Mouse (Mus musculus): Measurements from ENCODE around the gene Ccdc188.
A peak's percentile ranks its signal among the peaks of the same experiment; 100 is the strongest.

Ccdc188 gene

DNA sequence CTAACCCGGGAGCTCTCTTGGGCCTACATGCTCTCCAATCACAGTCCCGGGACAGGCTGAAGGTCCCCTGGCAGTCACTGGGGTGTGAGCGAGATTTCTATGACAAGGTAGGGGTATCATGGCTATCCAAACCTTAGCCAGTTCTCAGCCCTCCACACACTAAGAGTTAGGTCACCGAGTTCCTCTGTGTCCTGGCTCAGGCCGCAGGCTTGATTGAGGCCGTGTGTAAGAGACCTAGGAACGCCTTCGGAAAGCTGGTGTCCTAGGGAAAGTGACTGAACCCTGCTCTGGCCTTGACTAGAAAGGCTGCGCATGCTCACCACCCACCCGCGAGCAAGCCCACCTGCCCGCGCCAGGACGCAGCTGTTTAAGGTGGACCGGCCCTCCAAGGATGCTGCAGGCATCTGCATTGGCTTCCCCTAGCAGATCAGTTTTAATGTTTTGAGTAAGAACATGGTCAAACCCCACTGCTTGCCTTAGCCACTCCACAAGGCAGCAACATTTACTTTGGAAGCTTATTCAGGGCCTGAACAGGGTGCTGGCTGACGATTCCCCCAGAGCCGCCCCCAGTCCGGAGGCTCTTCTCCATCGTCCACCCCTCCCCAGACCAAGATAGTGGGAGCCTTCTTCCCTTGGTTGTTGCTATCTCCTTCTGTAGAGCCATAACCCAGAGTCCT, 17.8 kb downstream of the Ccdc188 start:
- DNase-seq = peak; percentile 70

DNA sequence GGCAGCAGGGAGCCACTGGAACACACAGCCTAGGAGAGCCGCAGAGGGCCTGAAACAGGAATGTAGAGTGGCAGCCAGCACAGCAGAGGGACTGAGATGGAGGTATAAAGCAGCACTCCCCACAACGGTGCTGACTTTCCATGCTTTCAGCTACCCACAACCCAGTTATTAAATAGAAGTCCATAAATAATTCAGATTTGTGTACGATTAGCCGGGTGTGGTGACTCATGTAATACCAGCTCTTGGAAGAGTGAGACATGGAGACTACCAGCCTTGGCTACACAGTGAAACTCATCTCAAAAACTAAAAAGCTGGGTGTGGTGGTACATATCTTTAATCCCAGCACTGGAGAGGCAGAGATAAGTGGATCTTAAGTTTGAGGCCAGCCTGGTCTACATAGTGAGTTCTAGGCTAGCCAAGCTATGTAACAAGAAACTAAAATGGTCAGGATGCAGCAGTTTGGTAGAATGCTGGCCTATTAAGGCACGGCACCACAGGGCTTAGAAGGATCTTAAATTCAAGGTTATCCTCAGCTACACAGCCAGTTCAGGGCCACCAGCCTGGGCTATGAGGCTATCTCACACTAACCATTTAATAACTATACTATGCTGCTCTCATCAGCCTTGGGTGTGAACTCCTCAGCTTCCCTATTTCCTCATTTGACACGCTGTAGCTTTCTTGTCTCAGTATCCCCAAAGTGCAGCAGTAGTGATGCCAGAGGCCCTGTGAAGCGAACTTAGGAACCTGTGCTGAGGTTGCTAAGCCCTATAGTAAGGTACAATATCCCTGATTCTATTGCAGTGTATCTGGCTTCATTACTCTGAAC, 19.2 kb downstream of the Ccdc188 start:
- DNase-seq = peak; percentile 13

DNA sequence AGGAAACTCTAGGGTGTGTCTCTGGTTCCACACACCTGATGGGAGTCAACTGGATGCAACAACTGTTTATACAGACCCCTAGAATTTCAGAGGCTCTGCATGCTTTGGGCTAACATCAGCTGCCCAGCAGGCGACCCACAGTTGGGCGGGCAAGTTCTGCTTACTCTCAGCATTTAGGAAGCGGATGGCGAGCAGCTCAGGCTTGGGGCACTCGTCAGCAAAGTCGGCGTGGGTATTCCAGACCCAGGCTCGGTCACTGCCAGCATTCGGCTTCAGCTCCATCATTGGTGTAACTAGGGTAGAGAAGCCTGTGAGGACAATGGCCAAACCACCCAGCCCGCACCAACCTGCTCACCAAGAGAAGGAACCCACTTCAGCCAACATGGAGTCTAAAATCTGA, 23.9 kb downstream of the Ccdc188 start:
- no peak for DNase-seq

DNA sequence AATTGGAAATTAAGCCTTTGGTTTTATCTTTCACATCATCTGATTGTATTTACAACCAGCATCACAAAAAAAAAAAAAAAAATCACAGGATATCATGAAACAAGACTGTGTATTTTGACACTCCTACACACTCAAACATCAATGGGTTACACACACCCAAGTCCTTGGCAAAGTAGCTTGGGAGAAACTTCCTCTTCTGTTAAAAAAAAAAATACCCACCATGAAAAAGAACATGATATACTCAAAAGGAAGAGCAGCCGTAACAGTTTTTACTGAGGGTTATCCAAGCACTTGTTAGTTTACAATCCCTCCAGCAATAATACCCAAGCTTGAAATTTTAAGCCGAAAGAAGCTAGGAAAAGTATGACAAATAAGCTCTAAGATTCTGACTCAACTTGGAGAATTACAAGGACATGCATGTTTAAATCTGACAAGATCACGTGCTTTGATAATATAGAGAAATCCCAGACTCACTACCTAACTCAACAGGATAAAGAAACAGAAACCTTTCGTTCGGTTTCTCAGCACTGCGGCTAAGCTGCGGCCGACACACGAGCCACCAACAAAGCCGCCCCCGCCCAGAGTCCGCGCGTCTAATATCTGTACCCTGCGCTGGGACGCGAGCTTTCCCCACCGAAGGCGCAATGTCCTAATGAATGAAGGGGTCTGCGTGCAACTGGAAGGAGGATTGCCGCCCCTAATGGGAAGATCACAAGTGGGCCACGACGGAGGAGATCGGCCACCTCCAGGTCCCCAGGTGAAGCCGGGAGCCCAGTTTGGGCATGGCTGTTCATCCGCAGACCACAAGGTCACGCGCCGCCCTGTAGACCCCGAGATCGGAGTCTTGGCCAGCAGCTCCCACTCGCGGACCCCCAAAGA, 30.1 kb downstream of the Ccdc188 start:
- DNase-seq = no peak

DNA sequence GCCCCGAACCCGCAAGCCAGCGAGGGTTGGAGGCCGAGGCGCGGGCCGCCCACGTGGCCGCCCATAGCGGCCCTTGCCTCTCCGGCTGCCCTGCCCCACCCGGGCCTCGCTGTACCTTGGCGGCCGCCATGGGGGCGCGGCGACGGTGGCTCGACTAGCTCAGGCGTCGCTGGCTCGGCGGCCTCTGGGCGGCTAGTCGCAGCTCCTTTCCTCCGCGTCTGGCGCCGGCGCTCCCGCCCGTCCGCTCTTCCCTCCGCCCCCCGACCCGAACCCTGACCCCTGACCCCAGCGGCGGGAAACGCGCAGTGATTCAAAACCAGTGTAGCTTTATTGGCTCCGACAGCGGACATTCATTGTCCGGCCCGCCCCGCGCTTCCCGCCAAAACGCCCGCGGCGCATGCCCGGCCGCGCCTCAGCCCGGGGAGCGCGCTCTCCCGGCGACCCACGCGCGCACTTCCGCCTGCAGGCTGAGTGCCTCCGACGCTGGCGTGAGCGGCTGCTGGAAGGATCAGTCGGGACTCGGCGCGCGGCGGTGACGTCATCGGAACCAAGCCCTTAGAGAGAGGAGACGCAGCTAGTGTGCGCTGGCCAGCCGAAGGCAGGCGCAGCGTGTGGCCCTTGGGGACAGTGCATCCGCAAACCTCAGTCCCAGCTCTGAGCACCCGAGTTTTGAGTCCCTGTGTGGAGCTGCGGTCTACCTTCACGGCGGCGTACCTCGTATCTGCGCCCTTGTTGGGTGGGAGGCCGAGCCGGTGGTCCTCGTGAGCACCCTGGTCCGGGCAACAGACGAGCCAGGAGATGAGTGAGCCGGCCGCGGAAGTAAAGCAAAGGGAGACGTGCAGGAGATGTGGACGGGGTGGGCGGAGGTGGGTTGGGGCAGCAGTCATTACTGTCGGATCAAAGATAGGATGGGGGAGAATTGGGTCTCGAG, 31.0 kb downstream of the Ccdc188 start, which contains the start of the genes Trmt2a and Ranbp1:
Trmt2a (plus strand) TSS at position 247 of the 931 bp plus-strand sequence.
Ranbp1 (minus strand) TSS at position 300 of the 931 bp plus-strand sequence.
- peak; percentile 99 for DNase-seq

DNA sequence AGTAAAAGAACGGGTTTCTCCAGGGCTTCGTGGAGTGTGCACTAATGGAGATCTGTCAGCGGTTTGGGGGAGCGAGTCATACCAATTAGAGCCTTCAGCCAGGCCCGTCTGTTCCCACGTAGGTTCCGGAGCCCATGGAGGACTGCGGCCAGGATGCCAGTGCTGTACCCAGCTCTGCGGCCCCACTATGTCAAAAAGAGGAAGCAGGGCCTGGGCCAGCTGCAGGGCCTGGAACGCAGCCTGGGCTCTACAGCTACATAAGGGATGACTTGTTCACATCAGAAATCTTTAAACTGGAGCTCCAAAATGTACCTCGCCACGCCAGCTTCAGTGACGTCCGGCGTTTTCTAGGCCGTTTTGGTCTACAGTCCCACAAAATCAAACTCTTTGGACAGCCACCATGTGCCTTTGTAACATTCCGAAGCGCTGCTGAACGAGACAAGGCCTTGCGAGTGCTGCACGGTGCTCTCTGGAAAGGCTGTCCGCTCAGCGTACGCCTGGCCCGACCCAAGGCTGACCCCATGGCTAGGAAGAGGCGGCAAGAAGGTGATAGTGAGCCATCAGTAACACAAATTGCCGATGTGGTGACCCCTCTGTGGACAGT, 31.8 kb downstream of the Ccdc188 start:
- DNase-seq = peak; percentile 69

DNA sequence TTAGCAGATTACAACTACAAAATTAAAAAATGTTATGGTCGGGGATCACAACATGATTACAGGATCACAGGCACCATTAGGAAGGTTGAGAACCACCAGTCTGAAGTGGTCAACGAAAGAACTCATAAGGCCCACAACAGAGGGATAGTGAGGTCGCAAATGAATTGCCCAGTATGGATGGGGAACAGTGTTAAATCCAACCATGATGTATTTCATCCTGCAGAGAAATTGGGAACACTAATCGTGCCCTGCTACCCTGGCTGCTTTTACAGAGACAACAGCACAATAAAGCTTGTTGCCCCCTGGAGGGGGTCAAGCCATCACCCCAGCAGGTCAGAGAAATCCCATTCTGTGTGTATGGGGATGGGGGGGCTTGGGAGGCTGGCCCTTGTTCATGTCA, 32.6 kb downstream of the Ccdc188 start:
- no peak for DNase-seq

DNA sequence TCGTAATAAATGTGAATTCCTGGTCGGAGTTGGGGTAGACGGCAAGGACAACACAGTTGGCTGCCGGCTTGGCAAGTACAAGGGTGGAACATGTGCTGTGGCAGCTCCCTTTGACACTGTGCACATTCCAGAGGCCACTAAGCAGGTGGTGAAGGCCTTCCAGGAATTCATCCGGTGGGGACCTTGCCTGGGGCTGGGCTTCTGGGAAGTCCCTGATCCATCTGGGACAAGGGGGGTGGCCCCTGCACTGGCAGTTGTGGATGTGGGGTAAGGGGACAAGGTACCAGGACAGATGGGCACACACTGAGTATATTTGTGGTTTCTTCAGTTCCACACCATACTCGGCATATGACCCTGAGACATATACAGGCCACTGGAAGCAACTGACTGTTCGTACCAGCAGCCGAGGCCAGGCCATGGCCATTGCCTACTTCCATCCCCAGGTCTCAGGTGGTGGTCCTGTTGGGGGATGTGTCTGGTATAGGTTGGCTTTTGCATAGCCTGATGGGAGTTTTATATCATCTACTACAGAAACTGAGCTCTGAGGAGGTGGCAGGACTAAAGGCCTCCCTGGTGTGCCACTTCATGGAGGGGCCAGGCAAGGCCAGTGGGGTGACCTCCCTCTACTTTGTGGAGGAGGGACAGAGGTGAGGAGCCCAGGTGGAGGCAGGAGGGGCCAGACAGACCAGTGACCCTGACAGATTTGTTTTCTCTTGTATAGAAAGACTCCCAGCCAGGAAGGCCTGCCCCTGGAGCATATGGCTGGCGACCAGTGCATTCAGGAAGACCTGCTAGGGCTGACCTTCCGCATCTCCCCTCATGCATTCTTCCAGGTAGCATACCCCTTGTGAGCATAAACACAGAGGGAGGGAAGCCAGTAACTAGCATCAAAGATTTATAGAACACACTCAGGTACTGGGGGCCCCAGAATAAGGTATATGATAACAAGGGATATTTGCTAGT, 33.4 kb downstream of the Ccdc188 start:
- peak; percentile 44 for DNase-seq

DNA sequence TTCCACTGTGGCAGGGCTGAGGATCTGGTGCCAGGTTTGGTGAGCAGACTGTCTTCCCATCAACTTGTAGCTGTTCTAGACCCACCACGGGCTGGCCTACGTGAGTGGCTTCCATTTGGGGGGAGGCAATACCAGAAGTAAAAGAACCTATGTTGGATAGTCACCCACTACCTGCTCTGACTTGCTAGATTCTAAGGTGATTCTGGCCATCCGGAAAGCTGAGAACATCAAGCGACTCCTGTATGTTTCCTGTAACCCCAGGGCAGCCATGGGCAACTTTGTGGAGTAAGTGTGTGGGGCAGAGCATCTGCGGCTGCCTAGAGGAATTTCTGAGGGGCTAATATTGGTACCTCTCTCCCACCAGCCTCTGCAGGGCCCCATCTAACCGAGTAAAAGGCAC, 35.1 kb downstream of the Ccdc188 start:
- DNase-seq = no peak

DNA sequence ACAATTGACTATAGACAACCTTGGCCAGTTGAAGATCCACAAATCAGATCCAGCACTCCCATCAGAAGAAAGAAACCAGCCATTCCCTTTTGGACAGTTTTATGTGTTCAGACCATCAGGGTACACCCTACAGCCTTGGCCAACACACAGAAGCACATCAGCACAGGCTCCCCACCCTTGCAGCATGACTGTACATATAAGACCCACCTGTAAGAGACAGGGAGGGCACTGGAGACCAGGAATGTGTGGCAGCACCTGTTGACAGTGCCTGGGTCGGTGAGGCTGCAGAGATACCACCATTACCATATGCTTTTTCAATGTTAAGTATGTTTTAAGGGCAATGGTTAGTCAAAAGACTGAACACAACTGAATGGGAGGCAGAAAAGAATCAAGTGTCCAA, 36.2 kb downstream of the Ccdc188 start:
- no peak for DNase-seq

DNA sequence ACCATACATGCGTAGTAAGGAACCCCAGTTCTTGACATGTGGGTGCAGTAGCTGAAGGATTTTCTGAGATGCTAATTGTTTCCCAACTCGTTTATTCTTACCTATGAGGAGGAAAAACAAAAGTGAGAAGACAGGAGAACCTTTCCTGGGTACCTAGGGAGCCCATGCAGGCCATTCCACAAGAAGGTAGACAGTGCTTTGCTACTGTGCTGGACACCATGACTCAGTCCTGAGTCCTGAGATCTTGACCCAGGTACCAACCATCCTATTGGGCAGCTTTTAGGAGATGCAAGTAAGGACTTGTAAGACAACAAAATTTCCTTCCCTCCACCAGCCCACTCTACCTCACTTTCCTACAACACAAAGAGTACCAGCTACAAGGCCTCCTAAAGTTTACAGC, 40.5 kb downstream of the Ccdc188 start, which contains the start of gene Gm49776:
Gm49776 (minus strand) TSS at position 101 of the 400 bp plus-strand sequence.
- DNase-seq = no peak

DNA sequence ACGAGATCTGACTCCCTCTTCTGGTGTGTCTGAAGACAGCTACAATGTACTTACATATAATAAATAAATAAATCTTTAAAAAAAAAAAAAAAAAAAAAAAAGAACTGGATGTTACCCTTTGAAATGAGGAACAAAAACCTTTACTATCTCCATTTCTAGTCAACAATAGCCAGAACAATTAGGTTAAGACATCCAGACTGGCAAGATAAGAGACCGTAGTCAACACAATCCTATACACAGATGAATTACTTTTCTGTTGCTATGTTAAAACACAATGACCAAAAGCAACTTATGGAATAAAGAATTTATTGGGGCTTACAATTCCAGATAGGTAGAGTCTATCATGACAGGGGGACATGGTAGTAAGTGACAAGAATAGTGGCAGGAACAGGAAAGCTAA, 47.3 kb downstream of the Ccdc188 start:
- DNase-seq = no peak

DNA sequence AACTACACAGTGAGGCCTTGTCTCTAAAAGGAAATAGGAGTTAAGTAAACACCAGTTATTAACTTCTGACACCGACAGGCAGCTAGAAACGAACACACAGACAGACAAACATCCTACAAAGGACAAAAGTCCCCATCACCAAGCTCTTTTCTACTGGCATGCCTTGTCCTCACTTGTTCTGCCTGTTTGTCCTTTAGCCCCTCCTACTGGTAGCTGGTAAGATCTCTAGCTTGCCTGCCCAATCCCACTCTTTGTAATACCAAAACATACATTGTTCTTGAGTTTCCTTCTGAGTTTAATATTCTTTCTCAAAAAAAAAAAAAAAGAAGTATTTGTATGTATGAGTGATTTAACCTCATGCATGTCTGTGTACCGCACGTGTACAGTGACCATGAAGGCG, 50.5 kb downstream of the Ccdc188 start:
- no peak for DNase-seq
